Mouse (Mus musculus) natural killer cell, adult 2 months (primary cell): ENCODE results near the gene Pold4.

Experiments used
- DNase-seq, 2 experiments: peaks; one replicate each; pipeline ENCODE4 v3.0.0; 2022; ENCODE audit warnings: low spot score in 2 of 2

The Pold4 gene

GRCm38 (mm10) chr19:4268566-4269361 is 37.1 kb downstream of the Pold4 start, which contains the start of gene Ssh3:
Ssh3 (minus strand) TSS chr19:4269180.
- peak; percentile 53 to 63 for DNase-seq

- DNase-seq = no peak
Measured at GRCm38 (mm10) chr19:4270187-4270586, 38.5 kb downstream of the Pold4 start.

- no peak for DNase-seq
Measured at GRCm38 (mm10) chr19:4270972-4271371, 39.3 kb downstream of the Pold4 start.

GRCm38 (mm10) chr19:4279487-4279886 is 47.8 kb downstream of the Pold4 start:
- DNase-seq = no peak

GRCm38 (mm10) chr19:4280425-4280824 is 48.7 kb downstream of the Pold4 start:
- no peak for DNase-seq

- DNase-seq = peak; percentile 93 to 96
Measured at GRCm38 (mm10) chr19:4282898-4283553, 51.3 kb downstream of the Pold4 start, which contains the start of gene Ankrd13d. Ankrd13d (minus strand) TSS chr19:4283137.
